Mouse (Mus musculus) thymus, postnatal 36 days (tissue): ENCODE measurements around the gene 2310061N02Rik.
A peak's percentile ranks its signal among the peaks of the same experiment; 100 is the strongest.
"Not testable (repeated sequence)": the region's sequence is repeated elsewhere in the genome, so short reads cannot be mapped to it uniquely, and the experiment has no call there.

Source experiments
- DNase-seq, 2 experiments: peaks; one replicate each; pipeline ENCODE4 v3.0.0; 2022; ENCODE audit warnings: mixed read lengths in 2 of 2

2310061N02Rik gene

GRCm38 (mm10) chr16:88707496-88708012 is at the start of gene 2310061N02Rik:
Gene 2310061N02Rik, minus strand, starts transcription at chr16:88707962.
- DNase-seq, result no peak

DNA sequence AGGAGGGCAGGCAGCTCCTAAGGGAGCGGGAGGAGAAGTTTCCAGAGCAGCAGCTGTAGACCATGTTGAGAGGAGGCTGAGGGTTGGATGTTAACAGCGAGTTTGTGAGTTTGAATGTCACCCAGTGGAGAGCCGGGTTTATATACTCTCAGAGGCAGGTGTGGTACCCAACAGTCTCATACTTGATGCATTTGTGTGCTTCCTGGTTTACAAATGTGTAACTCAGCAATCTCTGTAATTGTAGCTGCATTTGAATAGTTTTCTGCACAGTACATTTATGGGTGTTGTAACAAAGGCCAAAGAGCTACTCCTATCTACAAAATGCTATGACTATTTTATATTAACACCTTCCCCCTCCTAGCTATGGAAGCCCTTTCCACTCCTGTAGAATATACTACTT is 43.8 kb upstream of the 2310061N02Rik start, which contains the start of gene Krtap13:
Gene Krtap13 (minus strand): TSS at position 101 of the 400 bp plus-strand sequence.
- DNase-seq, result not testable (repeated sequence)

DNA sequence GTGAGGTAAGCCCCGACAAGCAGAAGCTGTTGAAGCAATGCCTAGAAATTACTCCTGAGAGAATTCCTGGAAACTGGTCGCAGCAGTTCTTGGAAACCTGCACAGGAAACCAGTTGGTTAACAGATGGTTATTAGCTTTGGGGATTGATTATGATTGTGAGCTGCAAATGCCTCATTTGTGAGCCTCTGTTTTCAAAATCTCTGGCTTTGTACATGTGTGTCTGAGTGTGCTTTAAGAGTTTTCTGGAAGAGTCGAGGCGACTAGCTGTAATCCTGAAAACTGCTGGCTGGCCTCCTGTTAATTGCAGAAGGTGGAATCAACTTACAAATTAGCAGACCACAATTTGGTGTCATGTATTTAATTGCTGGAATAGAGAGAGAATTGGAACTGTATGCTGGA is 40.2 kb upstream of the 2310061N02Rik start:
- DNase-seq, result no peak

GRCm38 (mm10) chr16:88744750-88745340 is 37.1 kb upstream of the 2310061N02Rik start:
- DNase-seq, result no peak

DNA sequence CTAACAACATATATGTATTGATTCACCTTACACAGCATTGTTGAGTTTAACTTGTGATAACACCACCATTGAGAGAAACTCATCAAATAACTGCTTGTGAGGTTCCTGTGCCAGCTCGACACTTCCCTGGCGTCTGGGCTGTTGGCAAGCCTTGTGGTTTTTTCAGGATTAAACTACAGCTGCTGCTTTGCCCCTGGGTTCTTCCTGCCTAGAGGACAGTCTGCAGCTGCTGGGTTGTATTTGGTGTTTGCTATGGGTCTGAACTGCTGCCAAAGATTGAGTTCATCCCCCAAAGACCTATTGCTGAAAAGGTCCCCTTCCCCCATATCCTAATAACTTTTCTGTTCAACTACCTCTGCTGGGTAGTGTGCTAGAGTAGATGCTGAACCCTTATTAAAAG is 27.6 kb upstream of the 2310061N02Rik start:
- no peak for DNase-seq

DNA sequence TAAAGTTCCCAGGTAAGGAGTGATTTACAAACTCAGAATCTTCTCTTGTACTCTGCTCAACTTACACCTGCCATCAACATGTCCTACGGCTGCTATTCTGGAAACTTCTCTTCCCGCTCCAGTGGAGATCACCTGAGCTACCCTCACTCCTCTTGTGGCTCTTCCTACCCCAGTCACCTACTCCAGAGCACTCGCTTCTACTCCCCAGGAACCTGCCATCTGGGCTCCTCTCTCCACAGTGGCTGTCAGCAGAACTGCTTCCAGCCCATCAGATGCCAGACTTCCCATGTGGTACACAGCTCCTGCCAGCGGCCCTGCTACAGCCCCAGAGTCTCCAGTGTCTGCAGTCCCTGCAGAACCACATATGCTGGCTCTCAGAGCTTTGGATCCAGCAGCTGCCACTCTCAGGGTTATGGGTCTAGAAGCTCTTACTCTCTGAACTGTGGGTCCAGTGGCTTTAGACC is 21.1 kb upstream of the 2310061N02Rik start, which contains the start of gene Krtap13-1:
Gene Krtap13-1 (plus strand): TSS at position 51 of the 464 bp plus-strand sequence.
- DNase-seq, result no peak

GRCm38 (mm10) chr16:88720031-88720430 is 12.3 kb upstream of the 2310061N02Rik start:
- no peak for DNase-seq

DNA sequence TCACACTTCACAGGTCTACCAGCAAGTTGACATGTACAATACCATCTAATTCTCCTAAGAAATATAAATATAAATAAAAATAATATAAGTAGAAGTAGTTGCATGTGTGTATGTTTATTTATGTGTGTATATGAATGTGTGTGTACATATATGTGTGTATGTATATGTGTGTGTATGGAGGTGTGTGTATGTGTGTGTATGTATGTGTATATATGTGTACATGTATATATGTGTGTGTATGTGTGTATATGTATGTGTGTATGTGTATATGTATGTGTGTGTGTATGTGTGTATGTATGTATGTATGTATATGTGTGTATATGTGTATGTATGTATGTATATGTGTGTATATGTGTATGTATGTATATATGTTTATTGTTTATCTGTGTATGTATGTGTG is 8.8 kb upstream of the 2310061N02Rik start:
- DNase-seq, result no peak

DNA sequence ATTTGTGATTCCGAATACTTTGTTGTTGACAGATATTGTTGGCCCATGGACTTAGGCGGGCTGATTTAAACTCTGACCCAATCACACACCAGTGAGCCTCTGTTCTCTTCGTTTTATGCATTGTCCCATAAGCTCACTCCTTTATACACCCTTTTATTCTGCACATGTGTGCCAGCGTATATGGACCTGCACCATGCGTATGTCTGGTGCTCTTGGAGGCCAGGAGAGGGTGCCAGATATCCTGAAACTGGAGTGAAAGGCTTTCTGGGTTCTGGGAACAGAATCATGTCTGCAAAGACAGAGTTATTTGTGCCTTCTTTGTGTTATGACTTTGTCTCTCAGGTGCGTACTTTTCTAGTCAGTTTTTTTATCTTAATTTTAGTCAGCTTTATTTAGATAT is 3.5 kb upstream of the 2310061N02Rik start:
- no peak for DNase-seq

DNA sequence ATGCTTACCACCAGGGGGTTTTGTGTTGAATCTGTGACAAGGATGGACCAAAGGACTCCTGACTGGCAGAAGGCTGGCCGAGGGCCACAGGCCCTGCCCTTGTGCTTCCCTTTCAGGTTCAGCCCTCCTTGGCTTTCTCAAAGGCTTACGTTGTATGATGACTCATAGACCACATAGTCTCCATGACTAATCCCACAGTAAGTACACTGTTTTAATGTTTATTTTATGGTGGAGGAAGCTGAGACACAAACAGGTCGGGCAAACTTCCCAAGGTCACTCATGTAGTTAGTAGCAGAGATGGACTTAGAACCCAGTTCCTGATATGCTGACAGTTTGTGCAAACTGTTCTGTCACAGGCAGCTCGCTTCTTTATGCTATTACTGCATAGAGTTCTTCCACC is 3.0 kb upstream of the 2310061N02Rik start:
- DNase-seq, result no peak

DNA sequence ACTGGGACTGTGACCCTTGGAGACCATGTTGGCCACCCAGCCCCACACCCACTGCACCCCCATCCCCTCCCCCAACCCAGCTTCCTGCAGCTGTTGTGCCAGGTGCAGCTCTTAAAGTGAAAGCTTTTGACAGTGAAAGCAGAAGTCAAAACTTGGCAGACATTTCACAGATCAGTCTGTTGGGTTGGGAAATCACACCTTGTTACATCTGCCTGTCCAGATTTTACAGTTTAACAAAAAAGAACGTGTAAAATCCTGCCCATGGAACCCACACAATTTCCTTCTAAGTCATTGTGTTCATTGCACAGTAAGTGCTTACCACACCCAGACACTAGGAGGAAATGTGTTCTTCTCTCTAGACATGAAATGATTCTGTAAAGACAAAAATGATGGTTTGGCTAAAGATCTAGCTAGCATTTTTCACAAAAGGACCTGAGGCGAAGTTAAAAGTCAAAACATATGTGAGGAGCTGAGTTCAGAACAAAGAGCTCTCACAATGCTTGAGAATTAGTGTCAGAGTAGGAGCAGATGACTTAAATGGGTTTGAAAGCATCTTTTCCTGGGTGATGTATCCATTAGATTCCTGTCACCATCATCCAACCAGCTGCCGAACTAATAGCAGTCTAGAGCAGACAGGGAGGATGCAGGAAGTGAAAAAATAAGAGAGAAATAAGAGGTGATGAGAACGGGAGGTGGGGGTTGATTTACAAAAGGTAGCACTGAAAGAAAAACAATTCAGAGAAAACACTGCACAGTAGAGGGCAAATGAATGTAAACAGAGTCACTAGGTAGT is 6.5 kb downstream of the 2310061N02Rik start:
- peak; percentile 63 to 77 for DNase-seq

- no peak for DNase-seq
These were observed 11.5 kb downstream of the 2310061N02Rik start for GRCm38 (mm10) chr16:88696256-88696655.

- DNase-seq, result no peak
These were observed 26.5 kb downstream of the 2310061N02Rik start for GRCm38 (mm10) chr16:88681282-88681681.

GRCm38 (mm10) chr16:88679099-88679498 is 28.7 kb downstream of the 2310061N02Rik start:
- DNase-seq, result no peak

- DNase-seq, result no peak
These were observed 36.2 kb downstream of the 2310061N02Rik start, which contains the start of gene Krtap27-1 for GRCm38 (mm10) chr16:88671571-88671970. Gene Krtap27-1, minus strand, starts transcription at chr16:88671671.

DNA sequence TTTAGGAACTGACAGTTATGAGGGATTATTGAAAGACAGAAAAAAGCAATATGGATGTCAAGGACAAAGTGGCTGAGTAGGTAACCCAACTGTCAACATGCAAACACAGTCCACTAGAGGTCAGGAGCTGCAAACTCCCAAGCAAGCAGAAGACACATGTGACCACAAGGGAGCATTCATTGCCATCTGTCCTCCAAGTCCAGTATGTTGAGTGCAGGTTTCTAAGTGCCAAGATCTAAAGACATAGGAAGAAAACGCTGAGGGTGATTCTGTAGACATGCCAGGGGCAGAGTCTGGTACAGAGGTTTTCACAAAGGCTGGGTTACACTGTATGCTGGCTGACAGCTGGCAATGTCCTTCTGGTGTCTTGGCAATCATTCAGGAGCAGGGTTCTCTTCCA is 50.3 kb downstream of the 2310061N02Rik start:
- no peak for DNase-seq
